Mouse (Mus musculus): ENCODE measurements around the gene Rhno1. TPM values are rescaled to one million over a fixed set of nuclear protein-coding genes. Genes with fewer than 3 reads are reported as not detected.

Gene Rhno1
- 13.7 TPM for polyA plus RNA-seq (2014; fragmentation: Illumina TruSeq; extraction: RNeasy Lipid Tissue Mini Kit (QIAGEN cat#74804); ENCODE audit: low read depth, low replicate concordance)

DNA sequence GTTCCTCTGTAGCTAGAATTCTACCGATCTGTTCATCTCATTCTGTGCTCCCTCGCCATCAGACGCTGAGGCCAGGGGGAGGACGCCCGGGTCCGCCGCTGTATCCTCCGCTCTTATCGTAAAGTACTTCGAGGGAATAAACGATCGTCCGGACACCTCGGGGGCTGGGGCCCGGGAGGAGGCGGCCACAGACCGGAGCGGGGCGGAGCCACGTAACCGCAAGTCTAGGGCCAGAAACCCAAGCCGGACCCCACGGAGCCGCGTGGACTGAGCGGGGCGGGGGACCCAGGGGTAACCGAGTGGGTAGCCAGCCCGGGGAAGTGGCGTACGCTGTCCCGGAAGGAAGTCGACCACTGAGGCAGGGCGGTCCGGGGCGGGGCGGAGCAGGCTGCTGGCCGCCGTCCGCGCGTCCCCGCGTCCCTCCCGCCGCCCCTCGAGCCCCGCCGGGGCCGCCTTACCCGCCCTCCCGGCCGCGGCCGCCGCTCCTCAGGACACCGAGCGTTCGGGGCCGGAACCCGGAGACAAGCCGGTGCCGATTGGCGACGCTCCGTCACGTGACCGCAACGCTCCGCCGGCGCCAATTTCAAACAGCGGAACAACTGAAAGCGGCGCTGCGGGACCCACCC, at the start of gene Rhno1, which contains the start of gene Foxm1:
Gene Rhno1 (minus strand): TSS at position 531 of the 626 bp plus-strand sequence.
Gene Foxm1 (plus strand): TSS at position 587 of the 626 bp plus-strand sequence.

DNA sequence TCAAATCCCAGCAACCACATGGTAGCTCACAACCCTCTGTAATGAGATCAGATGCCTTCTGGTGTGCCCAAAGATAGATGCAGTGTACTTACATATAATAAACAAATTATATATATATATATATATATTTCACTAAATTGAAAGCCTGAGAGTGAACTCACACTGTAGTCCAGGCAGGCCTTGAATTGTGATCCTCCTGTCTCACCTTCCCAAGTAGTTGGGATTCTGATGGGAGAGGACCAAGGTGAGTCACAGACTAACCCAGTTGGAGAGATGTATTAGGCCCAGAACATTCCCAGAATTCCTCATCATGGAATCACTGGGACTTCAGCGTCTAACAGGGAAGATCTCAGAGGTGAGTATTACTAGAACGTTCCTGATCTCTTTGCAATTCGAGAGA, 36.3 kb upstream of the Rhno1 start, which contains the start of gene Nrip2:
Gene Nrip2 (plus strand): TSS at position 301 of the 400 bp plus-strand sequence.

DNA sequence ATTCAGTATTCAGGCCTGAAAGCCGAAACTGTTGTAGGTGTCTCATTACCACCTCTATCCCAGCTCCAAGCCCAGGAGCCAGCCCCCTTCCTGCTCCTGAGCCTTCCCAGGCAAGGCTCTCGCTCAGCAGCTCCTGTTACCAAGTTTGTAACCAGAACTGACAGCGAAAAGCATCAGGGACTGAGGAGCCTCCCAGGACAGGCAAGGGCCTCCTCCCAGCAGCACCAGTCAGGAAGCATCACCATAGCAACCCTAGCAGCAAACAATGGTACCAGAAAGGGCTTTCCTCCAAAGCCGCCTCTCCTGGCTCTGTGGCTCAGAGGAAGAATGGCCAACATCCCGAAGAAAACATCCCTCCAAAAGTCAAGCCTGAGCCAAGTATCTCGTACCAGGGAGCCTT, 12.5 kb upstream of the Rhno1 start, which contains the start of the genes Tex52 and Gm44596:
Gene Tex52 (plus strand): TSS at position 265 of the 400 bp plus-strand sequence.
Gene Gm44596 (plus strand): TSS at position 312 of the 400 bp plus-strand sequence.

DNA sequence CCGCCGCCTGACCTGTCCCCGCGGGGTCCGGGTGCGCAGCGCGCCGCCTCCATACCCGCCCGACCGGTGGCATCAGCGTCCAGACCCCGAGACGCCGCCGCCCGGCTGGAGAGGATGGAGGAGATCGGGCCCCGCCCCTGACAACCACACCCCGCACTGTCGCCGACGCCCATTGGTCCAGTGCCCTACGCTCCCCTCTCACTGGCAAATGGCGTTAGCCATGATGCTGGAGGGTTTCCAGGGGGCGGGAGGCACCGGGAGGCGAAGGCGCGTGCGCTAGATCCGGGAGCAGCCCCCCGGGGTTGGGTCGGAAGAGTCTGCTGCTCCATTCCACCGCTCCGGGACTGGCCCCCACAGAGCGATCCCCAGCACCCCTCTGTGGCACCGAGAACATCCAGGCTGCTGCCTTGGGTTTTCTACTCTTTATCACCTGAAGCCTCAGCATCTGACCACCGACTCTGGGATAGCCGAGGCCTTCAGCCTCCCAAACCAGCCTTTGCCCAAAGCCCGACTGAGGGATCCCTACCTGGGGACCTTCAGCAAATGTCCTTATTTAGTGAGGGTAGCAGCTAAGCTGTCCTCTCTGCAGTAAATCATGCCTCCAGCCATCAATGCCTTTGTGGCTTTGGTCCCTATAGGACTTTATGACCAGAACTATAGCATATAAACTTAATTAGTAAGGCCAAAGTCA, 6.8 kb downstream of the Rhno1 start, which contains the start of gene Tulp3:
Gene Tulp3 (minus strand): TSS at position 126 of the 691 bp plus-strand sequence.

Other genes with a start within 250 kb of the Rhno1 start
- gene Tspan9, start 219.3 kb downstream of the Rhno1 start, polyA plus RNA-seq (2014; fragmentation: Illumina TruSeq; extraction: RNeasy Lipid Tissue Mini Kit (QIAGEN cat#74804); ENCODE audit: low read depth, low replicate concordance) = 59.1 TPM
- gene Tead4, start 62.1 kb downstream of the Rhno1 start, polyA plus RNA-seq (2014; fragmentation: Illumina TruSeq; extraction: RNeasy Lipid Tissue Mini Kit (QIAGEN cat#74804); ENCODE audit: low read depth, low replicate concordance) = 1.6 TPM
- gene Tulp3, start 7.1 kb downstream of the Rhno1 start, polyA plus RNA-seq (2014; fragmentation: Illumina TruSeq; extraction: RNeasy Lipid Tissue Mini Kit (QIAGEN cat#74804); ENCODE audit: low read depth, low replicate concordance) = 7.1 TPM
- gene Foxm1, start 56 bp upstream of the Rhno1 start, polyA plus RNA-seq (2014; fragmentation: Illumina TruSeq; extraction: RNeasy Lipid Tissue Mini Kit (QIAGEN cat#74804); ENCODE audit: low read depth, low replicate concordance) = 0.89 TPM
- not detected for gene Tex52, start 12.5 kb upstream of the Rhno1 start, polyA plus RNA-seq (2014; fragmentation: Illumina TruSeq; extraction: RNeasy Lipid Tissue Mini Kit (QIAGEN cat#74804); ENCODE audit: low read depth, low replicate concordance)
- gene Gm44596, start 12.6 kb upstream of the Rhno1 start, polyA plus RNA-seq (2014; fragmentation: Illumina TruSeq; extraction: RNeasy Lipid Tissue Mini Kit (QIAGEN cat#74804); ENCODE audit: low read depth, low replicate concordance) = not detected
- gene Nrip2, start 36.4 kb upstream of the Rhno1 start, polyA plus RNA-seq (2014; fragmentation: Illumina TruSeq; extraction: RNeasy Lipid Tissue Mini Kit (QIAGEN cat#74804); ENCODE audit: low read depth, low replicate concordance) = 2.7 TPM
- 19.0 TPM for gene Itfg2, start 62.0 kb upstream of the Rhno1 start, polyA plus RNA-seq (2014; fragmentation: Illumina TruSeq; extraction: RNeasy Lipid Tissue Mini Kit (QIAGEN cat#74804); ENCODE audit: low read depth, low replicate concordance)
- gene Fkbp4, start 75.8 kb upstream of the Rhno1 start, polyA plus RNA-seq (2014; fragmentation: Illumina TruSeq; extraction: RNeasy Lipid Tissue Mini Kit (QIAGEN cat#74804); ENCODE audit: low read depth, low replicate concordance) = 373 TPM
- 3.1 TPM for gene Pzp, start 163.8 kb upstream of the Rhno1 start, polyA plus RNA-seq (2014; fragmentation: Illumina TruSeq; extraction: RNeasy Lipid Tissue Mini Kit (QIAGEN cat#74804); ENCODE audit: low read depth, low replicate concordance)
- gene A2ml1, start 218.7 kb upstream of the Rhno1 start, polyA plus RNA-seq (2014; fragmentation: Illumina TruSeq; extraction: RNeasy Lipid Tissue Mini Kit (QIAGEN cat#74804); ENCODE audit: low read depth, low replicate concordance) = not detected